Mouse (Mus musculus) CD4-positive helper T cell, adult 2 months (primary cell): ENCODE data around the gene Olfr8.
"Not testable (repeated sequence)": the region's sequence is repeated elsewhere in the genome, so short reads cannot be mapped to it uniquely, and the experiment has no call there.

Experiments used
- DNase-seq: peaks from one replicate; pipeline ENCODE4 v3.0.0-alpha.2; 2012; ENCODE audit warnings: low read depth, missing footprints, low spot score

Olfr8 gene

GRCm38 (mm10) chr10:78950336-78950735, at the start of gene Olfr8:
Olfr8 (plus strand) TSS chr10:78950636.
- DNase-seq: not testable (repeated sequence)

- not testable (repeated sequence) for DNase-seq
These were observed 37.6 kb upstream of the Olfr8 start, which contains the start of gene Olfr1354 for GRCm38 (mm10) chr10:78912871-78913270. Olfr1354 (plus strand) TSS chr10:78913171.

GRCm38 (mm10) chr10:78963009-78963408, 12.6 kb downstream of the Olfr8 start, which contains the start of gene Olfr1353:
Olfr1353 (plus strand) TSS chr10:78963309.
- DNase-seq: not testable (repeated sequence)

GRCm38 (mm10) chr10:78980750-78981149, 30.3 kb downstream of the Olfr8 start, which contains the start of gene Olfr1352:
Olfr1352 (plus strand) TSS chr10:78981050.
- no peak for DNase-seq
